Mouse (Mus musculus) megakaryocyte, adult 5-6 weeks (primary cell): ENCODE data around the gene Nrxn3. TPM values are rescaled to one million over a fixed set of nuclear protein-coding genes. Genes with fewer than 3 reads are reported as not detected.

Experiments used
- ATAC-seq: 2 replicates; pipeline ENCODE4 v1.8.0; 2016; ENCODE audit warnings: mild to moderate bottlenecking, inconsistent platforms; ENCODE audit not compliant: poor library complexity, severe bottlenecking
- total RNA-seq, 2 experiments: library from RNA; stranded (forward) in 1 of 2; stranded (reverse) in 1 of 2; fragments of 153-499, 151-499 nt in 1 of 2; fragments of 221-1000, 200-1000 nt in 1 of 2; gene quantifications; 2 replicates each; pipeline versions ENCODE4 v1.2.3 to v1.2.4; 2015 to 2017

Nrxn3 gene
- total RNA-seq, 2 experiments from 2014 or later: not detected

- no peak for ATAC-seq
Observed at GRCm38 (mm10) chr12:89791829-89792228, 1069.2 kb downstream of the Nrxn3 start.

- ATAC-seq: no peak
Observed at GRCm38 (mm10) chr12:89794741-89795140, 1072.1 kb downstream of the Nrxn3 start.

- no peak for ATAC-seq
Observed at GRCm38 (mm10) chr12:89808217-89808616, 1085.5 kb downstream of the Nrxn3 start.

GRCm38 (mm10) chr12:89810146-89810545 lies 1087.5 kb downstream of the Nrxn3 start:
- no peak for ATAC-seq

GRCm38 (mm10) chr12:89811815-89812549 lies 1089.3 kb downstream of the Nrxn3 start:
- peak; percentile 38 for ATAC-seq

- no peak for ATAC-seq
Observed at GRCm38 (mm10) chr12:89812550-89813207, 1090.0 kb downstream of the Nrxn3 start.

- no peak for ATAC-seq
Observed at GRCm38 (mm10) chr12:89813294-89813693, 1090.6 kb downstream of the Nrxn3 start.

- ATAC-seq: no peak
Observed at GRCm38 (mm10) chr12:89813718-89814117, 1091.0 kb downstream of the Nrxn3 start.

- ATAC-seq: no peak
Observed at GRCm38 (mm10) chr12:89814536-89814935, 1091.9 kb downstream of the Nrxn3 start.

GRCm38 (mm10) chr12:89817072-89817773 lies 1094.5 kb downstream of the Nrxn3 start:
- ATAC-seq: no peak

- no peak for ATAC-seq
Observed at GRCm38 (mm10) chr12:89818200-89818599, 1095.5 kb downstream of the Nrxn3 start.

GRCm38 (mm10) chr12:89822141-89822540 lies 1099.5 kb downstream of the Nrxn3 start:
- ATAC-seq: no peak

GRCm38 (mm10) chr12:89829927-89830326 lies 1107.3 kb downstream of the Nrxn3 start:
- no peak for ATAC-seq

GRCm38 (mm10) chr12:89830350-89830749 lies 1107.7 kb downstream of the Nrxn3 start:
- ATAC-seq: no peak

- ATAC-seq: no peak
Observed at GRCm38 (mm10) chr12:89831300-89831699, 1108.6 kb downstream of the Nrxn3 start.

- ATAC-seq: no peak
Observed at GRCm38 (mm10) chr12:89836271-89836670, 1113.6 kb downstream of the Nrxn3 start.

- ATAC-seq: no peak
Observed at GRCm38 (mm10) chr12:89842861-89843260, 1120.2 kb downstream of the Nrxn3 start.

GRCm38 (mm10) chr12:89848116-89848515 lies 1125.4 kb downstream of the Nrxn3 start:
- ATAC-seq: no peak

GRCm38 (mm10) chr12:89854355-89854754 lies 1131.7 kb downstream of the Nrxn3 start:
- ATAC-seq: no peak

GRCm38 (mm10) chr12:89867124-89867523 lies 1144.4 kb downstream of the Nrxn3 start:
- no peak for ATAC-seq

GRCm38 (mm10) chr12:89882617-89883370 lies 1160.1 kb downstream of the Nrxn3 start:
- no peak for ATAC-seq
